Mouse (Mus musculus): ENCODE data around the gene Plscr2.

DNA sequence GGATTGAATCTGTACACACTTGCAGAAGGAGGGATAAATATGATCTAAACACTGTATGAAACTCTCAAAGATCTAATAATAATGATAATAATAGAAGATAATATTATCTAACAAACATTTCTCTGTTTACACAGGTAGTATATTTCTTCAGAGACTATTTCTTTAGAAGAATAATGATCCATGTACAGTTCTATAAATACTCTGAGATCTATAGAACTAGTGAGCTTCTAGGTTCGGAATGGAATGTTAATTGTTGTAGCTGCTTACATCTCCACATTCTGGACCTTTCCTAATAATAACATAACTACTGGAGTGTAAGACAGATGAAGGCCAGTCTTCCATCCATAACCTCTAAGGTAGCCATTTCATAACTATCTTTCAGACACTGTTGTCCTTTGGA lies 33.7 kb downstream of the Plscr2 start, which contains the start of gene 1700057G04Rik:
- TF ChIP-seq CTCF (IDR thresholded peaks at IDR 0.05; ENCODE audit: low read depth) (no peak), EP300 (IDR thresholded peaks at IDR 0.05; ENCODE audit: low read depth) (no peak)
